Mouse (Mus musculus) midbrain, embryonic 14.5 days (tissue): Measurements from ENCODE around the gene 4930595D18Rik. TPM values are rescaled to one million over a fixed set of nuclear protein-coding genes. Genes with fewer than 3 reads are reported as not detected.

Experiments used
- ATAC-seq: fragments of 200-750 bp; cut with Nextera tagmentation; 2 replicates; pipeline ENCODE4 v1.8.0; 2017; ENCODE audit warnings: moderate number of reproducible peaks, moderate library complexity; ENCODE audit not compliant: low FRiP score, low TSS enrichment
- DNase-seq: peaks from one replicate; pipeline ENCODE4 v3.0.0-alpha.2; 2015
- H3K27ac ChIP-seq: fragments of 300-500 bp; sonication (generic); replicated peaks from 2 replicates; pipeline ENCODE4 v1.5.1; 2014; ENCODE audit warnings: mild to moderate bottlenecking, low read depth, low read length, moderate library complexity
- H3K27me3 ChIP-seq: fragments of 300-500 bp; sonication (generic); 2 replicates; pipeline ENCODE4 v1.6.1; 2014; ENCODE audit warnings: low read length, control low read depth, mixed read lengths; ENCODE audit not compliant: control insufficient read depth, insufficient read depth
- H3K36me3 ChIP-seq: fragments of 300-500 bp; sonication (generic); 2 replicates; pipeline ENCODE4 v1.6.1; 2014; ENCODE audit warnings: low read length, control low read depth; ENCODE audit not compliant: control insufficient read depth, insufficient read depth
- H3K4me1 ChIP-seq: fragments of 300-500 bp; sonication (generic); 2 replicates; pipeline ENCODE4 v1.6.1; 2014; ENCODE audit warnings: mild to moderate bottlenecking, antibody characterized with exemption, low read length, control low read depth; ENCODE audit not compliant: control insufficient read depth, insufficient read depth
- H3K4me2 ChIP-seq: fragments of 300-500 bp; sonication (generic); 2 replicates; pipeline ENCODE4 v1.6.1; 2014; ENCODE audit warnings: mild to moderate bottlenecking, low read length, moderate library complexity
- H3K4me3 ChIP-seq: fragments of 300-500 bp; sonication (generic); replicated peaks from 2 replicates; pipeline ENCODE4 v1.5.1; 2014; ENCODE audit warnings: low read depth, low read length
- H3K9ac ChIP-seq: fragments of 300-500 bp; sonication (generic); replicated peaks from 2 replicates; pipeline ENCODE4 v1.6.1; 2014; ENCODE audit warnings: mild to moderate bottlenecking, low read length, moderate library complexity
- H3K9me3 ChIP-seq: fragments of 300-500 bp; sonication (generic); 2 replicates; pipeline ENCODE4 v1.6.1; 2016; ENCODE audit warnings: low read length, control low read depth, mixed read lengths; ENCODE audit not compliant: control insufficient read depth
- WGBS: fragments of 180-500 bp; shearing (Covaris S2); extraction: QIAGEN DNeasy Blood & Tissue Kit; methylation state at CpG from one replicate; pipeline ENCODE4 v1.1.7; 2014; 5-methylcytosine and 5-hydroxymethylcytosine counted together
- polyA plus RNA-seq: library from polyadenylated mRNA; unstranded; fragments of >200 nt; fragmentation: Nextera tagmentation; extraction: Ambion mirVana; gene quantifications from 2 replicates; pipeline ENCODE4 v1.2.1, GENCODE M21; 2014

Gene 4930595D18Rik
- polyA plus RNA-seq, 1 experiment from 2014 or later: not detected

DNA sequence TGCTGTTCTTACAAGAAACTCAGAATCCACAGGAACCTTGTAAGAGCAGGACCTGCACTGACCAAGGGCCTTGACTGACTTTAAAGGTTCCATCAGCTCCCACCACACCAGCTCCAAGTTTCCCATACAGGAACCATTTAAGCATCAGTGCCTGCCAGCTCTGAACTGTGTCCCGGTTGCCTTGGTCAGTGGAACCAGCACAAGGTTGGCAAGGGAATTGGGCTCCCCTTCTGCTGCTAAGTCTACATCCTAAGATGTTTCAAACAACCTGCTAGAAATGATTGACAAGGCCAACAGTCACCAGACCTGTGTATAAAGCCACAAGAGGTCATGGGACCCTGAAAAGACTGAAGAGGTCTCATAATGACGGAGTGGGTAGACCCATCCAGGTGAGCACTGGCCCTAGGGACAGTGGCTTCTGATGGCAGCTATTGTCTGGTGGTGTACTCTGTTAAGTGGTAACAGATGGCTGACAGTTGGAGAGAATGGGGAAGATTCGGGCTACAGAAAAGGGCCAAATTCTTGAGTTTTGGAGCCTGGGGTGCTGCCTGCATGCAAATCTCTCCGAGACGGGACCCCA is 64.7 kb downstream of the 4930595D18Rik start:
- Histone ChIP-seq H3K9ac (no peak overlapping the region), H3K36me3 (peaks cover 21% of the 10 kb centered on the region), H3K27me3 (no peaks in the 10 kb centered on the region), H3K27ac (no peak overlapping the region), H3K9me3 (no peaks in the 10 kb centered on the region), H3K4me2 (no peak overlapping the region), H3K4me1 (peaks cover 4% of the 10 kb centered on the region; the same call in 1 of the 2 replicates), H3K4me3 (no peak overlapping the region)
- no peak for DNase-seq
- 93% methylated on average over 5 of the region's 5 CpGs for WGBS
- ATAC-seq: no peak

DNA sequence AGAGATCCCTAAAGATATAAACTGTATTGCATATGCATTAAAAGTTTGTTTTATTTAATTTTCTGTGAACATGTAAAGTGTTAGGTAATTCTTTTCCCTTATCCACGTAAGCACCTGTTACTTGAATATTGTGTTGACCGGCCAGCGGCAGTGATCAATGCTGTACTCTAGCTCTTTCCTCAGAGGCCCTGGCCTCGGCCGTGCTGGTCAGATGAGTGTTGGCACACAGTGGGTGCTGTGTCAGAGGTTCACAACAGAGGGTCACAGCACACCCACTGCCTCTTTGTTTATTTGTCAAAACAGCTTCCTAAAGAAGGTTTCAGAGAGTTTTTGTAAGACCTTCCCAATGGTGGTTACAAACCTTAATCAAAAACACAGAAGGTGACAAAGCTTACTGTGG is 69.7 kb downstream of the 4930595D18Rik start:
- Histone ChIP-seq H3K36me3 (peaks cover 63% of the 10 kb centered on the region), H3K4me3 (no peak overlapping the region), H3K27me3 (no peaks in the 10 kb centered on the region), H3K4me1 (no peaks in the 10 kb centered on the region), H3K4me2 (no peak overlapping the region), H3K27ac (no peak overlapping the region), H3K9ac (no peak overlapping the region), H3K9me3 (no peaks in the 10 kb centered on the region)
- DNase-seq (no peak), ATAC-seq (no peak)
- WGBS: 93% methylated on average over 5 of the region's 5 CpGs

DNA sequence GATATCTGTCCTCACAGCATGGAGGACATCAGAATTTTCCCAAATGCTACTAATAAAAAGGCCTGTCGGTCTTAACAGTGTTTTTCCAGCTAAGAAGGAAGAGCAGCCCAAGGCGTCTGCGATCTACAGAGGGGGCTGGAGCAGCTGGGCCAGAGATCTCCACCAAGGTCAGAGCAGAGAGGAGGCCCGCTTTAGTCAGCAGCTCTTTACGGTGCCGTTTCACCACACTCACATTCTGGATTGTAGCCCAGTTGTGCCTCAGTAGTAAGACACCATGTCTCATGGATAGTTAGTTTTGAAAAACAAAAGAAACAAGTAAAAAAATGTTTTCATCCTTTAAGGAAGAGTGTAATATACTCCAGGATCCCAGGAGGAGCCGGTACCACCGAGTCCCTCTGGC is 73.1 kb downstream of the 4930595D18Rik start:
- Histone ChIP-seq H3K4me1 (no peaks in the 10 kb centered on the region), H3K9ac (no peak overlapping the region), H3K36me3 (peaks cover 73% of the 10 kb centered on the region), H3K4me2 (no peak overlapping the region), H3K4me3 (no peak overlapping the region), H3K27ac (no peak overlapping the region), H3K27me3 (no peaks in the 10 kb centered on the region), H3K9me3 (no peaks in the 10 kb centered on the region)
- ATAC-seq (no peak), DNase-seq (no peak)
- WGBS: 95% methylated on average over 8 of the region's 8 CpGs

Other genes starting within 250 kb of the 4930595D18Rik start
- gene Ankrd9, start 205.5 kb downstream of the 4930595D18Rik start, polyA plus RNA-seq: 6.7 and 7.4 TPM in 2 replicates
- gene Rcor1, start 145.1 kb downstream of the 4930595D18Rik start, polyA plus RNA-seq: 6.6 and 7.6 TPM in 2 replicates
- gene Traf3, start 18.1 kb downstream of the 4930595D18Rik start, polyA plus RNA-seq: 22.0 and 28.4 TPM in 2 replicates
- gene Amn, start 86.6 kb upstream of the 4930595D18Rik start, polyA plus RNA-seq: 5.3 and 8.9 TPM in 2 replicates
- 47.8 and 54.6 TPM in 2 replicates for gene Cdc42bpb, start 193.2 kb upstream of the 4930595D18Rik start, polyA plus RNA-seq
- gene Lbhd2, start 222.3 kb upstream of the 4930595D18Rik start, polyA plus RNA-seq: 2.0 and 3.3 TPM in 2 replicates
- gene Exoc3l4, start 232.5 kb upstream of the 4930595D18Rik start, polyA plus RNA-seq: 1.6 and 2.1 TPM in 2 replicates